Mouse (Mus musculus): ENCODE data around the gene Gm13762.
"Not testable (repeated sequence)": the region's sequence is repeated elsewhere in the genome, so short reads cannot be mapped to it uniquely, and the experiment has no call there.

The Gm13762 gene

DNA sequence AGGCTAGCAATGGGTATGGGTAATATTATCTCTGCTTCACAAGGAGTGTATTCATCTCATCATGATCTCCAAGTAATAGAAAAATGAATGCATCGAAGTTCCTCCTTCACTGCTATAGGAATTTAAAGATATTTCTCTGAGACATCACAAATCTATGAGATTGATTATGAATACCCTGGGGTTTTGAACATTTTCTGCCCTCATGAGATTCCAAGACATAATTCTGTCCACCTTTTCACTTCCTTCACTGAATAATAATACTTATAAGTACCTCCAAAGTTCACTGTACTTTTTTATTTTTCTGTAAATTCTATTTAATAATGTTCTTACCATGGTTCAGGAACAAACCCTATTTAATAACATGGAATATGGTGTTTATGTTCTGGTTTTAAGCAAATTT, at the start of gene Gm13762:
Gene Gm13762, minus strand, starts transcription at position 101 of the 400 bp plus-strand sequence.
- CTCF ChIA-PET, result no interaction called here
- POLR2A ChIA-PET, result no interaction called here

DNA sequence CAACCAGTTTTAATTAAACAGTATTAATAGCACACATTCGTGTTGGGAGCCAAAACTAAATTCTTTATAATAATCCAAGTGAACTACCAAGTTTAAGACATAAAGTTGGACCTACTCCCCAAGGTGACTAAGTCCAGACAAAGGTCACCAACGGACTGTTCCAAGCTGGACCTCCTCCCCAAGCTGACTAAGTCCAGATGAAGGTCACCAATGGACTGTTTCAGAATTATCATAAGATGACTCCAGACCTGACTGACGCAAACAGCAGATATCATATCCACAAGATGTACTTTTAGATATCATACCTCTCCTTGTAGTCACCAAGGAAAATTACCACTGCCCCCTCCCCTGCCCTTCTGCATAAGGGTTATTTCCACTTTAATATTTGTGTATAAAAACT, 41.4 kb upstream of the Gm13762 start:
- POLR2A ChIA-PET, CTCF ChIA-PET: not testable (repeated sequence)

DNA sequence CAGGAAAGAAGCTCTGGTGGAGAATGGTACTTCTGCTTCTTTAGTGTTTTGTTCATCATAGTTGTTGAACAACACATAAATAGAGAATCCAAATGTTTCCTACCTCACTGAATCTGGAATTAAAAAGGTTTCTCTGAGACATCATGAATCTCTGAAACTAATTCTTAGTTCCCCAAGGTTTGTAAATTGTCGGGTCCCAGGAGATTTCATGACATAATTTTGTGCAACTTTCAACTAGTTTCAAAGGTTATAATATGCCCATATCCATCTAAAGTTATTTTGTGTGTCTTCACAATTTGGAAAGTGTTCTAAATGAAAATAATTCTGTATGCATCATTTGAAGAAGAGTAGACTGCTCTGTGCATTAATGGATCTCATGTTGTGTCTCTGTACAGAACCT, 38.2 kb upstream of the Gm13762 start, which contains the start of gene Olfr1216:
Gene Olfr1216, minus strand, starts transcription at position 101 of the 400 bp plus-strand sequence.
- CTCF ChIA-PET, result no interaction called here
- POLR2A ChIA-PET, result no interaction called here

DNA sequence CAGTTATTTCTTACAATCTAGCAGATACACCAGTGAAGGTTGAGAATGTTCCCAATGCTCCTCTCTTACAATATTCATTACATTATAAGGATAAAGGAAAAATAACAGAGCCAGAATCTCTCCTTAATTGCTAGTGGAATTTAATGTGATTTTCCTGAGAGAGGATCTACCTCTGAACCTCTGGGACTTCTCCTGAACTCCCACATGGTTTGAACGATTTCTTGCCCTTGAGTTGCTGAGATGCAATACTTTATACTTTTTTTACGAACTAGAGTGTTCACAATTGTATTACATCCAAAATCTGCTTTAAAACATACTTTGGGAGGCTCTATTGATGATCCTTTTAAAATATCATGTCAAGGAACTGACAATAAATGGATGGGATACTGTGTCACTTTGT, 26.8 kb upstream of the Gm13762 start, which contains the start of gene Olfr1215:
Gene Olfr1215, minus strand, starts transcription at position 101 of the 400 bp plus-strand sequence.
- CTCF ChIA-PET, result no interaction called here

DNA sequence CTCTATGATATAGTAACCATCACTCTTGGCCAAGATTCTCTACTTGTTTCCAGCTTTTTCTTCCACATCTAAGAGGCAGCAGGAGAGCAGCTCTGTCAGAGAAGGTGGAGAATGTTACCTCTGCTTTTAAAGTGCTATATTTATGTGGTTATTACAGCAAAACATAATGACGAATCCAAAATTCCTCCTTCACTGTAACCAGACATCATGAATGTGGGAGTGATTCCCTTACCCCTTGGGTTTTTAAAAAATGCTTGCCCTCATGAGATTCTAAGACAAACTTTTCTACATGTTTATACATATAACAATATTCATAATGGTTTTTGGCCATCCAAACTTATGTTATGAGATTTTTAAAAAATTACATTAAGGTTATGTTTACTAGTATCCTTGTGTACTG, 12.5 kb upstream of the Gm13762 start, which contains the start of gene Olfr1214:
Gene Olfr1214, minus strand, starts transcription at position 101 of the 400 bp plus-strand sequence.
- POLR2A ChIA-PET, result no interaction called here
- CTCF ChIA-PET, result no interaction called here

More for the DNA sequence above, 26.8 kb upstream of the Gm13762 start, which contains the start of gene Olfr1215:
- POLR2A ChIA-PET, result no interaction called here

DNA sequence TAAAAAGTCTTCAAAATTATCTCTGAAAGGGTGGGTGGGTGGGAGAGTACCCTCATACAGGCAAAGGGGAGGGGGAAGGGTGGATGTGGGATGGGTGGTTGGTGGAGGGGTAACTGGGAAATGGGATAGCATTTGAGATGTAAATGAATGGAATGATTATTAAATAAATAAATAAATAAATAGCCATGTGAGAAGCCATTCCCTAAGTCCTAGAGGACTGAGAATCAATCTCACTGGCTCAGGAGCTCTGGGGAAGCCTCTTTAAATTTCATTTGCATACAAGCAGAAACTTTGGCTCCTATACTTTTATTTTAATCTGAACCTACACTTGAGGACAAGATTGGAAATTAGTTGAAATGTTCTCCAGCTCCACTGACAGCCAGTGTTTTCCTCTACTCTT, 26.4 kb downstream of the Gm13762 start, which contains the start of gene Olfr1212:
Gene Olfr1212, plus strand, starts transcription at position 301 of the 400 bp plus-strand sequence.
- CTCF ChIA-PET, result no interaction called here

DNA sequence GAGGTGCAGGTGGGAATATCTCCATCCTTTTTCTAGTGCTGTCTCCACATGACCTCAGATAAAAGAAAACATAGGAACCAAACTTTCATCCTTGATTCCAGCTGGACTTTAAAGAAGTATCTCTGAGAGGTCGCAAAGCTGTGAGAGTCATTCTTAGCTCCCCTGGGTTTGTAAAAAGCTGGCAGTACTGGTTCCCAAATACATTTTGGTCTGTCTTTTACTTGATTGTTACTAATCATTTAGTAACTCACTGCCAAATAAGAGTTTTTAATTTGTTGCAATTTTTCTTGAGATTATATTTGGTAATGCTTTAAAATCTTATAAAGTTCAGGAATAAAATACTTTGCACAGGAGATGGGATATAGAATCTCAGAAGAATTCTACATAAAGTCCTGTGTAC, 42.1 kb downstream of the Gm13762 start, which contains the start of gene Olfr1211:
Gene Olfr1211, minus strand, starts transcription at position 101 of the 400 bp plus-strand sequence.
- ChIA-PET CTCF (no interaction called here), POLR2A (no interaction called here)

More for the DNA sequence above, 26.4 kb downstream of the Gm13762 start, which contains the start of gene Olfr1212:
- POLR2A ChIA-PET, result no interaction called here
